Mouse (Mus musculus) kidney, embryonic 15.5 days (tissue): ENCODE measurements around the gene Mpp6. TPM values are rescaled to one million over a fixed set of nuclear protein-coding genes. Genes with fewer than 3 reads are reported as not detected.

Experiments
- ATAC-seq: fragments of 200-750 bp; cut with Nextera tagmentation; replicated peaks from 2 replicates; pipeline ENCODE4 v1.8.0; 2017; ENCODE audit warnings: moderate TSS enrichment; ENCODE audit not compliant: low FRiP score
- H3K27ac ChIP-seq: fragments of 300-500 bp; sonication (generic); 2 replicates; pipeline ENCODE4 v1.5.1; 2015; ENCODE audit warnings: mild to moderate bottlenecking, inconsistent platforms
- H3K27me3 ChIP-seq: fragments of 300-500 bp; sonication (generic); 2 replicates; pipeline ENCODE4 v1.6.1; 2015; ENCODE audit warnings: inconsistent platforms
- H3K36me3 ChIP-seq: fragments of 300-500 bp; sonication (generic); 2 replicates; pipeline ENCODE4 v1.6.1; 2015; ENCODE audit warnings: inconsistent platforms
- H3K4me1 ChIP-seq: fragments of 300-500 bp; sonication (generic); 2 replicates; pipeline ENCODE4 v1.6.1; 2015; ENCODE audit warnings: inconsistent platforms
- H3K4me2 ChIP-seq: fragments of 300-500 bp; sonication (generic); 2 replicates; pipeline ENCODE4 v1.6.1; 2015; ENCODE audit warnings: moderate library complexity, mild to moderate bottlenecking, inconsistent platforms
- H3K4me3 ChIP-seq: fragments of 300-500 bp; sonication (generic); replicated peaks from 2 replicates; pipeline ENCODE4 v1.5.1; 2015; ENCODE audit warnings: mild to moderate bottlenecking, inconsistent platforms
- H3K9ac ChIP-seq: fragments of 300-500 bp; sonication (generic); 2 replicates; pipeline ENCODE4 v1.6.1; 2015; ENCODE audit warnings: mild to moderate bottlenecking, inconsistent platforms
- H3K9me3 ChIP-seq: fragments of 300-500 bp; sonication (generic); replicated peaks from 2 replicates; pipeline ENCODE4 v1.6.1; 2016; ENCODE audit warnings: inconsistent platforms
- WGBS: fragments of 180-500 bp; shearing (Covaris S2); methylation state at CpG from one replicate; pipeline ENCODE4 v1.1.7; 2015; ENCODE audit warnings: mixed read lengths; 5-methylcytosine and 5-hydroxymethylcytosine counted together
- polyA plus RNA-seq: library from polyadenylated mRNA; unstranded; fragments of >200 nt; fragmentation: Nextera tagmentation; extraction: Ambion mirVana; gene quantifications from 2 replicates; pipeline ENCODE4 v1.2.1, GENCODE M21; 2015

Gene Mpp6
- polyA plus RNA-seq, 1 experiment from 2014 or later = 98.9 TPM

DNA sequence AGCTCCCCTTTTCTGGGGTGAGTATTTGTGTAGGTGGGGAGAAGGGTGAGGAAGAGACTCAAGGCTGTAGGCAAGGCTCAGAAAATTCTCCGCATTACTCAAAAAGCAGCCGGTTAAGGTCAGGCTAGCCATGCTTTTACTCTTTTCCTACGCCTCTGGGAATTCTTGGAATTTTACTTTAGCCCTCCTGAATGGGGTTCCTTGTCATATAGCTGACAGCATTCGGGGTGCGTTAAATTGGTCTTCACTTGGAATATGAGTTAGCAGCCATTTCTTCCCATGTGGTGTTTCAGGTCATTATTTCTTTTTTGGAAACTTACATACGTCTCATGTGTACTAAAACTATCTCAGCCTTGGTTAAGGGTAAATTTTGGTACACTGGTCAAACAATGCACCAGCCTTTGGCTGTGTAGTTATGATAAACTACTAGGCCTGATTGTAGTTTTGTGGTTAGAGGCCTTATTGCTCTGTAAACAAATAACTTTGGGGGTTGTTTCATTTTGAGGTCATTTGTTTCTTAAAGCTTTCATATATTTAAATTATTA lies 1.1 kb downstream of the Mpp6 start:
- Histone ChIP-seq H3K36me3 (no peaks in the 10 kb centered on the region), H3K4me1 (peaks cover 23% of the 10 kb centered on the region), H3K9ac (peak overlapping the region; percentile 93), H3K27ac (peak overlapping the region; percentile 93; the same call in 1 of the 2 replicates), H3K4me3 (peak overlapping the region; percentile 91), H3K27me3 (no peaks in the 10 kb centered on the region), H3K4me2 (peak overlapping the region; percentile 88), H3K9me3 (no peaks in the 10 kb centered on the region)
- no peak for ATAC-seq
- 7% methylated on average over 6 of the region's 6 CpGs for WGBS

DNA sequence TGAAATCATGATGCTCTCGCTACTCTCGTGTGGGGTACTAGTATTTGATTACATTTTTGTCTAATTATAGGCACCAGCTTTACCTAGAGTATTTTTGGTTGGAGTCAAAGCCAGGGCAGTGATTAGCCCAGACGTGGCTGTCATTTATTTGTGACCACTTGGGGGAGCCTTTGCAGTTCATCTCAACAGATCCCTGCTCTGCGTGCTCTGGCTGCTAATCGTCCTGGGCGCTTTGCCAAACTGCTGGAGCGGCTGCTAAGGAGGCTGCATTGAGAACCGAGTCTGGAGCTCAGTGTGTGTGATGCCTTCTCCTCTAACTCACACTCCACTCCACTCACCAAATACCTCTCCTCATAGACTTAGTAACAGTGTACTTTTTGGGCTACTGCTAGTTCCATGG lies 2.7 kb downstream of the Mpp6 start:
- Histone ChIP-seq H3K9me3 (no peaks in the 10 kb centered on the region), H3K4me3 (peak overlapping the region; percentile 26), H3K9ac (0 out of 2 replicates have a peak overlapping the region, but pooled peaks have one; percentile 17), H3K4me1 (peaks cover 31% of the 10 kb centered on the region), H3K4me2 (peak overlapping the region; percentile 47), H3K36me3 (no peaks in the 10 kb centered on the region), H3K27ac (peak overlapping the region; percentile 48; the same call in 1 of the 2 replicates), H3K27me3 (no peaks in the 10 kb centered on the region)
- ATAC-seq = peak; percentile 54
- WGBS = 1% methylated on average over 8 of the region's 8 CpGs

GRCm38 (mm10) chr6:50114280-50114679 lies 4.2 kb downstream of the Mpp6 start:
- no peak overlapping the region for H3K4me3 ChIP-seq
- no peak for ATAC-seq
- no peak overlapping the region for H3K4me2 ChIP-seq
- H3K36me3 ChIP-seq = no peaks in the 10 kb centered on the region
- no peak overlapping the region for H3K27ac ChIP-seq
- no peaks in the 10 kb centered on the region for H3K9me3 ChIP-seq
- H3K4me1 ChIP-seq = peaks cover 21% of the 10 kb centered on the region
- H3K27me3 ChIP-seq = no peaks in the 10 kb centered on the region
- WGBS = 78% methylated on average over 6 of the region's 6 CpGs
- H3K9ac ChIP-seq = no peak overlapping the region

DNA sequence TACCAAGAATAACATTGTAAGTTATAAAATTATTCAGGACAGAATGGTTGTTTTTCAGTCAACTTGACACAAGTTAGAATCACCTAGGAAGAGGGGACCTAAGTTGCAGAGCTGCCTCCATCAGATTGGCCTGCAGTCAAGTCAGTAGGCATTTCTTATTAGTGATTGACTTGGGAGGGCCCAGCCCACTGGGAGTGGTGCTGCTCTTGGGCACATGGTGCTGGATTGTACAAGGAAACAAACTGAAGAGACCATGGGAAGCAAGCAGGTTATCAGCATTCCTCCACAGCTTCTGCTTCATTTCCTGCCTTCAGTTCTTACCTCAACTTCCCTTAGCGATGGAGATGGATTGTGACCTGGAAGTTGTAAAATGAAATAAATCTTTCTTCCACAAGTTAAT lies 10.9 kb downstream of the Mpp6 start:
- ATAC-seq = no peak
- no peak overlapping the region for H3K9ac ChIP-seq
- peaks cover 7% of the 10 kb centered on the region; the same call in 1 of the 2 replicates for H3K36me3 ChIP-seq
- H3K4me1 ChIP-seq = peaks cover 10% of the 10 kb centered on the region; the same call in 1 of the 2 replicates
- no peaks in the 10 kb centered on the region for H3K9me3 ChIP-seq
- no peak overlapping the region for H3K27ac ChIP-seq
- 45% methylated on average over 1 of the region's 1 CpGs for WGBS
- H3K4me3 ChIP-seq = no peak overlapping the region
- no peaks in the 10 kb centered on the region for H3K27me3 ChIP-seq
- H3K4me2 ChIP-seq = no peak overlapping the region

DNA sequence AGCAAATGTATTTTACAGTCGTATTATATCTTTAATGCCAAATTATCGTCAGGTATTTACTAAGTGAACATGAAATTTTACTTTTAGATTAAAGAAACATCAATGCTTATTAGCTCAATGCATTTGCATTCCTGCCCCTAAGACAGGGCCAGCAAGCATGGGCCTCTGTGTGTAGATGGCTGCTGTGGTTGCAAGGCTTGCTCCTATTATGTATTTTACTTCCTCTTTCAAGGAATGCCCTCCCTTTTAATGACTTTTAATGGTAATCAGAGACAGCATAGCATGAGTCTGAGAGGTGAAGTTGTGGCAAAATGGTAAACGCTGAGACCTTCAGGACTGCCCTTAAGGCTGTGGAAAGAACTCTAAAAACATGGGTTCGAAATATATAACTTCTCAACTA lies 12.8 kb downstream of the Mpp6 start:
- ATAC-seq = no peak
- H3K27ac ChIP-seq = no peak overlapping the region
- WGBS = 95% methylated on average over 4 of the region's 4 CpGs

DNA sequence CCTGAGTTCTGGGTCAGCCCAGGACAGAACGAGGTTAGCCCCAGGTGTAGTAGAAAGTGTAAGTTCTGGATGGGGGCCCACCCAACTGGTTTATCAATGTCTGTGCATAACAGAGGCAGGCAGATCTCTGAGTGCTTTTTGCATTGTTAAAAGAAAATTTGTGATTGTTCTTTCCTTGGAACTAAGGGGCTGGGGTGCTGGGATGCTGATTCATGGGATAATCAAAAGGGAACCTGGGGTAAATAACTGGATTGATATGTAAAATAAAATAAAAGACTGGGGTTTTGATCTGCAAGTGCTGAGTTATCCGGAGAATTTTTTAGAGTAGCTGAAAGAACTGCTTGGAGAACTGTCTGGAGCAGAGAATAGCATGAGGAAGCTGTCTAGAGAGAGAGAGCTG lies 14.2 kb downstream of the Mpp6 start:
- H3K27me3 ChIP-seq = no peaks in the 10 kb centered on the region
- no peak overlapping the region for H3K4me2 ChIP-seq
- no peak overlapping the region for H3K27ac ChIP-seq
- peaks cover 25% of the 10 kb centered on the region for H3K36me3 ChIP-seq
- no peak overlapping the region for H3K4me3 ChIP-seq
- no peak overlapping the region for H3K9ac ChIP-seq
- no peak for ATAC-seq
- H3K9me3 ChIP-seq = no peaks in the 10 kb centered on the region
- WGBS = 87% methylated on average over 2 of the region's 2 CpGs
- 0 out of 2 replicates have a peak, but pooled peaks cover 2% of the 10 kb centered on the region for H3K4me1 ChIP-seq

More for the DNA sequence above, 12.8 kb downstream of the Mpp6 start:
- Histone ChIP-seq H3K4me2 (no peak overlapping the region), H3K4me1 (0 out of 2 replicates have a peak, but pooled peaks cover 2% of the 10 kb centered on the region), H3K9me3 (no peaks in the 10 kb centered on the region), H3K9ac (no peak overlapping the region), H3K27me3 (no peaks in the 10 kb centered on the region), H3K36me3 (peaks cover 23% of the 10 kb centered on the region), H3K4me3 (no peak overlapping the region)

GRCm38 (mm10) chr6:50126331-50126730 lies 16.3 kb downstream of the Mpp6 start:
- Histone ChIP-seq H3K36me3 (peaks cover 35% of the 10 kb centered on the region), H3K4me3 (no peak overlapping the region), H3K4me2 (no peak overlapping the region), H3K9me3 (no peaks in the 10 kb centered on the region), H3K27me3 (no peaks in the 10 kb centered on the region), H3K4me1 (no peaks in the 10 kb centered on the region), H3K9ac (no peak overlapping the region), H3K27ac (0 out of 2 replicates have a peak overlapping the region, but pooled peaks have one; percentile 39)
- 95% methylated on average over 2 of the region's 2 CpGs for WGBS
- ATAC-seq = no peak

- H3K4me1 ChIP-seq = no peaks in the 10 kb centered on the region
- H3K27ac ChIP-seq = no peak overlapping the region
- no peak overlapping the region for H3K4me2 ChIP-seq
- WGBS = 95% methylated on average over 6 of the region's 6 CpGs
- H3K4me3 ChIP-seq = no peak overlapping the region
- peaks cover 30% of the 10 kb centered on the region for H3K36me3 ChIP-seq
- no peaks in the 10 kb centered on the region for H3K9me3 ChIP-seq
- no peaks in the 10 kb centered on the region for H3K27me3 ChIP-seq
- H3K9ac ChIP-seq = no peak overlapping the region
- no peak for ATAC-seq
Observed at GRCm38 (mm10) chr6:50127536-50127935, 17.5 kb downstream of the Mpp6 start.

- no peak overlapping the region for H3K4me3 ChIP-seq
- H3K4me2 ChIP-seq = no peak overlapping the region
- H3K36me3 ChIP-seq = no peaks in the 10 kb centered on the region
- H3K9ac ChIP-seq = no peak overlapping the region
- WGBS = 71% methylated on average over 3 of the region's 3 CpGs
- H3K9me3 ChIP-seq = no peaks in the 10 kb centered on the region
- peaks cover 12% of the 10 kb centered on the region; the same call in 1 of the 2 replicates for H3K4me1 ChIP-seq
- H3K27me3 ChIP-seq = no peaks in the 10 kb centered on the region
- no peak overlapping the region for H3K27ac ChIP-seq
- no peak for ATAC-seq
Observed at GRCm38 (mm10) chr6:50137651-50138050, 27.6 kb downstream of the Mpp6 start.

GRCm38 (mm10) chr6:50139526-50139925 lies 29.5 kb downstream of the Mpp6 start:
- H3K27me3 ChIP-seq = no peaks in the 10 kb centered on the region
- WGBS = 81% methylated on average over 3 of the region's 3 CpGs

GRCm38 (mm10) chr6:50146158-50146557 lies 36.1 kb downstream of the Mpp6 start:
- no peak overlapping the region for H3K4me2 ChIP-seq
- H3K4me3 ChIP-seq = no peak overlapping the region
- H3K27me3 ChIP-seq = no peaks in the 10 kb centered on the region
- no peaks in the 10 kb centered on the region for H3K9me3 ChIP-seq
- peaks cover 18% of the 10 kb centered on the region for H3K36me3 ChIP-seq
- no peak for ATAC-seq
- H3K4me1 ChIP-seq = no peaks in the 10 kb centered on the region
- no peak overlapping the region for H3K9ac ChIP-seq
- H3K27ac ChIP-seq = no peak overlapping the region

More at GRCm38 (mm10) chr6:50139526-50139925, 29.5 kb downstream of the Mpp6 start:
- Histone ChIP-seq H3K4me1 (peaks cover 8% of the 10 kb centered on the region; the same call in 1 of the 2 replicates), H3K4me2 (no peak overlapping the region), H3K36me3 (no peaks in the 10 kb centered on the region), H3K9ac (no peak overlapping the region), H3K4me3 (no peak overlapping the region), H3K27ac (peak overlapping the region; percentile 0; the same call in 1 of the 2 replicates), H3K9me3 (no peaks in the 10 kb centered on the region)
- ATAC-seq = no peak

GRCm38 (mm10) chr6:50149378-50149777 lies 39.3 kb downstream of the Mpp6 start:
- no peaks in the 10 kb centered on the region for H3K27me3 ChIP-seq
- H3K9ac ChIP-seq = no peak overlapping the region
- no peak overlapping the region for H3K4me3 ChIP-seq
- no peaks in the 10 kb centered on the region for H3K4me1 ChIP-seq
- WGBS = 63% methylated on average over 4 of the region's 4 CpGs
- no peak for ATAC-seq
- H3K36me3 ChIP-seq = peaks cover 18% of the 10 kb centered on the region
- H3K9me3 ChIP-seq = no peaks in the 10 kb centered on the region
- no peak overlapping the region for H3K4me2 ChIP-seq
- H3K27ac ChIP-seq = no peak overlapping the region

GRCm38 (mm10) chr6:50159842-50160241 lies 49.8 kb downstream of the Mpp6 start:
- 48% methylated on average over 6 of the region's 6 CpGs for WGBS
- Histone ChIP-seq H3K36me3 (peaks cover 18% of the 10 kb centered on the region), H3K27ac (no peak overlapping the region), H3K4me2 (no peak overlapping the region), H3K9me3 (no peaks in the 10 kb centered on the region), H3K9ac (no peak overlapping the region), H3K27me3 (no peaks in the 10 kb centered on the region), H3K4me3 (no peak overlapping the region), H3K4me1 (no peaks in the 10 kb centered on the region)
- no peak for ATAC-seq
